Mouse (Mus musculus): Measurements from ENCODE around the gene Zmym5. TPM values are rescaled to one million over a fixed set of nuclear protein-coding genes. Genes with fewer than 3 reads are reported as not detected.
A peak's percentile ranks its signal among the peaks of the same experiment; 100 is the strongest.
"Not testable (repeated sequence)": the region's sequence is repeated elsewhere in the genome, so short reads cannot be mapped to it uniquely, and the experiment has no call there.

Gene Zmym5
- 10 to 100 TPM; 30.8 to 48.2 (median 40.5) TPM for total RNA-seq (2022)

DNA sequence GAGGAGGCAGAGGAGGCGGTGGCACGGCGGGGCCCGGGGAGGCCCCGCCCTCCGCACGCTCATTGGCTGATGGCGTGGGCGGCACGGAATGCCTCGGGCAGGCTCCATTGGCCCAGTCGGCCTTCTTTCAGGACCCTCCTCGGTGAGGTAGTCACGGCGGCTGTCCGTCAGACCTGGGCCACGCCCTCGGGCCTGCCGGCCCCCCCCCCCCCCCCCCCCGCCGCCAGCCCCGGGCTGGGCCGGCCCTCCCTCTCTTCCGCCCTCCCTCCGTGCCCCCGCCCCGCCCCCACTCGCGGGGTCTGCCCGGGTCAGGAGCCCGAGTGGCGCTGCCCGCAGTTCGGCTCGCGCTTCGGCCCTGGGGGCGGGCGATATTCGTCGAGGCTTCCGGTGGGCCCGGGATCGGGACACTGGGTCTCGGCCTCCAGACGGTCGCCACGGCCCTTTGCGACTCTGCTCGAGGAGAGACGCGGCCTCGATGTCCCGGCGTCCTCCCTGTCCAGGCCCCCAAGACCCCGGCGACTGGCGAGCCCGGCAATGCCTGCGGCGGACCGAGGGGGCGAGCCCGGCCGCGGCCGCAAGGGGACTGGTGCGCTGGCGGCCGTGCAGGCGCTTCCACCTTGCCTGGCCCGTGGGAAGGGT lies at the start of gene Zmym5:
Gene Zmym5 (minus strand): TSS at position 16 of the 639 bp plus-strand sequence.
- DNase-seq = peak; percentile 89

DNA sequence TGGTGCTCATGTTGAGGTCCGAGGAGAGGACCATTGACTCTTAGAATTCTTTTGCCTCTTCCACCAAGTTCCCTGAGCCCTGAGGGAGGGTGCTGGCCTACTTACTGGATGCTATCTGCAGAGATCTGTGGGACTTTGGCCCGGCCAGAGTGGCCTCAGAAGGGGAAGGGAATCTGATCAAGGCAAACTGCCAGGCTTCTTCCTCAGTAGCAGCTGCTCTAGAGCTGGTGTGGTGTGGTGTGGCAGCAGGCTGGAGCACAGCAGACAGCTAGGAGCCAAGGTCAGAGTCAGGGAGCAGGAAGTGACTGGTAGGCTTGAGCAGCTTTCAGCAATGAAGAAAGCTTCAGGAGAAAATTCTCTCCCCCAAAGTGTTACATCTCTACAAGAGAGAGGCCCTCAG lies 38.2 kb upstream of the Zmym5 start:
- DNase-seq = no peak

DNA sequence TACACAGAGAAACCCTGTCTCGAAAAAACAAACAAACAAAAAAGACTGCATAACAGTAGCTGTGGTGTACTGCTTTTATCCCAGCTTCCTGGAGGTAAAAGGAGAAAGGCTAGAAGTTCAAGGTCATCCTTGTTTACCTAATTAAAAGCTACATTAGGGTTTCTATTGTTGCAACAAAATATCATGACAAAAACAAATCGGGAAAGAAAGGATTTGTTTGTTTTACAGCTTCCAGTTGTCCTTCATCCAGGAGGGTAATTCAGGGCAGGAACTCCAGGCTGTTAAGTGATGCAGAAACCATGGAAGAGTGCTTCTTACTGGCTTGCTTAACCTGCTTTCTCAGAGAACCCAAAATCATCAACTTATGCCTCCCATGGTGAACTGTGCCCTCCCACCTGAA lies 36.8 kb upstream of the Zmym5 start:
- DNase-seq = no peak

DNA sequence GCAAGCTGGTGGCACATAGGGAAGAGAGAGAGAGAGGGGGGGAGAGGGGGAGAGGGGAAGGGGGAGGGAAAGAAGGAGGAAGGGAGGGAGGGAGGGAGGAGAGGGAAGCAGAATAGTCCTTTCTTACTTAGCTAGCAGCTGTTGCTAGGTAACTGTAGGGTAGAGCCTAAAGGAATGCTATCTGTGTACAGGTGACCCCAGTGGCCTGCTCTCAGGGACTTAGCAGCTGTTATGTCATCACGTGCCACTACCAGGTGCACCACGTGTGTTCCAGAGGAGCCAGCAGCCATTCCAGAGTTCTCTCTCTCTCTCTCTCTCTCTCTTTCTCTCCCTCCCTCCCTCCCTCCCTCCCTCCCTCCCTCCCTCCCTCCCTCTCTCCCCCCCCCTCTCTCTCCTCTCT lies 33.0 kb upstream of the Zmym5 start:
- DNase-seq = no peak

DNA sequence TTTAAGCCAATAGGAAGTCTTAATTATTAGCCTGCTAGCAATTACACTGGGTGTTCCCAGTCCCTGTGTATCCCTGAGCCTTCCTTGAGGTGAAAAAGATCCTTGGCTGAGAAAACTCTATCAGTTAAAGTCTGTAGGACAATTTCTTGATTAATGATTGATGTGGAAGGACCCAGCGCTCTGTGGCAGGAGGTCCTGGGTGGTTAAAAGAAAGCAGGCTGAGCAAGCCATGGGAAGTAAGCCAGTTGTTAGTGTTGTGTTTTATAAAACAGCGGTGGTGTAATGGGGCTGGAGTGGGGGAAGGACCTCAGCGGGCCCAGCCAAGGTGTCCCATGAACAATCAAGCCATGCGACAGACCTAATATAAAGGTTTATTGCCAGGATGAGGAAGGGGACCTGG lies 32.5 kb upstream of the Zmym5 start:
- no peak for DNase-seq

DNA sequence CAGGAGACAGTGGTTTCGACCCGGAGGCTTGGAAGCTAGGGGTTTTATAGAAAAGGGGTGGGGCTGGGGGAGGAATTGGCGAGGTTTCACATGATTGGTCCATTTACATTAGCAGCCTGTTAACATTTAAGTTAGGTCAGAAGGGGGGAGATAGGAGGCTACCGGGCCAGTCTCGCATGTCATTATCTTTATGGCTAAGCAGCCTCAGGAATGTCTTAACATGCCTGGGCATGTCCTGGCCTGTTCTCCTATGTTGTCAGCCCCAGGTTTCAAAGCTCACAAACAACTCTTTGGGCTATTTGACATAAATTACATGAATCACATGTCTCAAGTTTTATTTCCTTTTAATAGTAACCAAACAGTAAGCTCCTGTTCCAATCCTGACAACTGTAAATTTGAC lies 23.1 kb upstream of the Zmym5 start:
- DNase-seq = not testable (repeated sequence)

DNA sequence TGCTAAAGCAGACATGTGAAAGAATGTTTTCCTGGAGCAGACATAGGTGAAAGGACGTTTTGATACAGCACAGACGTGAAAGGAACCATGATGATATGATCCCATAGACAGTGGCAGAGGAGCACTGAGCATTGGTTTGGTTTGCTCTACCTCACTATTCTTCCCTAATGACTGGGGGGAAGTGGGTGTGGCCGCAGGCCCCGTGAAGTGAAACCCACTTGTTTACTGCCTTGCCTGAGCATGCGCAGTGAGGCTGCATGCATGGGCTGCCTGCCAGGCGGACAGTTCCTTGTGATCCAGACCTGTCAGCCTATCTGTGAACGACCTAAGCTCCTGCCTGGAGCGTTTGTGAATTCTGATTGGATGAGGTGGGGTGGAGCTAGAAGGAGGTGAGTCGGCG lies 21.7 kb upstream of the Zmym5 start:
- DNase-seq = not testable (repeated sequence)

DNA sequence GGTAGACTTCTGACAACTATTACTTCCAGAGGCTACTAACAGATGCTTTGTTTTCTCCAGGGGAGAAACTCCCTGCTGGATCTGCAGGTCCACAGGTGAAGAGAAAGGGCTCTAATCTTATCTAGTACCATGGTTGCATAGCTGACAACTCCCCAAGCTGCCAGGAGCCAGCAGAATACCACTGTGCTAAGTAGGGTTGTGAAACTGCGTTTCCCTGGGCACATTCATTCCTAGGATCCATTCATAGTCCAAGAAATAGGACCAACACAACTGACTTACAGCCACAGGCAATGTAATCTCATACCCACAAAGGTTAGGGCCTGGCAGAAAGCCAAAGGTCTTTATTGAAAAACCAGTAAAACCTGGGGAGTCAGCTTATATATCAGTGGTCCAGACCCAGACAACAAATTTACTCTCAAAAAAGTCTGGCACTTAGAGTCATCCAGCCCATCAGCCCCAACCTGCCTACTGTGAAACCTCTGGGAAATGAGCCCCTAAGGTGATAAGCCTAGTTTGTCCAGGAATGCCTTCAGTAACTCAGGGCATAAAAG lies 21.1 kb upstream of the Zmym5 start:
- no peak for DNase-seq

DNA sequence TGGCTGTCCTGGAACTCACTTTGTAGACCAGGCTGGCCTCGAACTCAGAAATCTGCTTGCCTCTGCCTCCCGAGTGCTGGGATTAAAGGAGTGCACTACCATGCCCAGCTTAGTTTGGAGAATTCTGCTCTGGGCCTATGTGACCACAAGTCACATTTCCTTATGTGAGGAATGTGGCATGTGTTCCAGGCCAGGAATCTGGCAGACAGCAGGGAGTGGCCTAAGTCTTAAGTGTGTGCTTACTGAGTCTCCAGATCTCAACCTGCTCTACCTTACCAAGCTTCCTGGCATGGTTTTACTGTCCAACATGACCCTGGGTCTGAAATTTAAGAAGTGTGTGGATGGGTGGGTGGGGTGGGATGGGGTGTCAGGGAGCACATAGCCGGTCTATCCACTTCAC lies 20.6 kb upstream of the Zmym5 start:
- DNase-seq = no peak

DNA sequence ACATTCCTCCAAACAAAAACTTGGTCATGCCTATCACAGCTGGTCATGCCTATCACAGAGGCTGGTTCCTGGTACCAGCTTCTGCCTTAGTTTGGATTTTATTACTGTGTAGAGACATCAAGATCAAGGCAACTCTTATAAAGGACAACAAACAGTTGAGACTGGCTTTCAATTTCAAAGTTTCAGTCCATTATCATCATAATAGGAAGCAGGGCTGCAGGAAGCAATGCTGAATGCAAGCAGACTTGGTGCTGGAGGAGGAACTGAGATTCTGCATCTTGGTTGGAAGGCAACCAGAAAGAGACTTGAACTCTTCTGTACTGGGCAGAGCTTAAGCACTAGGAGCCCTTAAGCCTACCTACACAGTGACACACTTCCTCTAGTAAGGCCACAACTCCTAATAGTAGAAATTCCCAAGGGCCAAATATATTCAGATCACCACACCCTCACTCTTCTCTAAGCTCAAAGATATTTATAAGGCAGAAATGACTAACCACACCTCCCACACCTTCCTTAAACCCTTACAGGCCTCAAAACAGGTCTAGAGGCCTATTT lies 19.1 kb upstream of the Zmym5 start:
- DNase-seq = no peak

DNA sequence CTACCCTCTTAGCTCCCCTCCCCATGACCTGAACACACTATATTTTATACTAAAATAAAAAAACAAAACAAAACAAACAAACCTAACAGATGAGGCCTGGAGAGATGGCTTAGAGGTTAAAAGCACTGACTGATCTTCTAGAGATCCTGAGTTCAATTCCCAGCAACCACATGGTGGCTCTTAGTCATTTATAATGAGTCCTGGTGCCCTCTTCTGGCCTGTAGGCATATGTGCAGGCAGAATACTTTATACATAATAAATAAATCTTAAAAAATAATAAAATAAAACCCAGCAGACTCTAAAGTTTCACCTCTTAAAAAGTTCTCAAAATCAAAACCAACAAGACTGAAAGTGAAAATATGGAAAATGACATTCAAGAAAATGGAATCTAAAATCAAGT lies 13.0 kb upstream of the Zmym5 start:
- no peak for DNase-seq

DNA sequence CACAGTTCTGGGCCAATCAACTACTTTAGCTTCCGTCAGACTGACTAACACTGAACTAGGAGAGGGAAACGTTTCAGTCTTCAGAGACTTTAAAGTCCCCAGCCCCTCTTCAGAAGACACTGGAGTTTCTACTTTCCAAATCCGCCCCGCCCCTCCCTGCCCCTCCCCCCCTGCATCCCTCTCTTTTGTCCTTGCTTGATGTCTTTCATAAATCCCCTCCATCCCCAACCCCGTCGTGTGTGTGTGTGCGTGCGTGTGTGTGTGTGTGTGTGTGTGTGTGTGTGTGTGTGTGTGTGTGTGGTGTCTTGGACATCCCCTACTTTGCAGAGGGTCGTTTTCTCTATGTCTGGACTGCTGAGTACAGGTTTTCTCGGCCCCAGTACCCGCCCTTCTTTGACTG lies 6.1 kb upstream of the Zmym5 start:
- no peak for DNase-seq

DNA sequence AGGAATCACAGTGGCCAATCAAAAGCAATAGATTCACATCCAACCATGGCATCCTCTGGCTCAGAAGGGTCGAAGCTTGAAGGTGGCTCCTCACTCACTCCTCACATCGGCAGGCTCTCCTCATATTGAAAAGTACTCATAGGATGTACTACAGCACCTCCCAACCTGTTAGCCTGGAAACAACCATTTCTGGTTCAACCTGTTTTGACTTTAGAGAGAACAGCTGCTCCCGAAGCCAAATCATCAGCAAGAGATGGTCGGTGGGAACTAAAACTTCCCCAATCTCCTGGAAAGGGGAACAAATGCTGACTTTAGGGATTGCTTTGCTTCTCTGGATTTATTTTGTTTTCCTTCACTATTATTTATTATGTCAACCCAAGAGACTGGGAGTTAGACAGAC lies 5.6 kb upstream of the Zmym5 start:
- DNase-seq = no peak

DNA sequence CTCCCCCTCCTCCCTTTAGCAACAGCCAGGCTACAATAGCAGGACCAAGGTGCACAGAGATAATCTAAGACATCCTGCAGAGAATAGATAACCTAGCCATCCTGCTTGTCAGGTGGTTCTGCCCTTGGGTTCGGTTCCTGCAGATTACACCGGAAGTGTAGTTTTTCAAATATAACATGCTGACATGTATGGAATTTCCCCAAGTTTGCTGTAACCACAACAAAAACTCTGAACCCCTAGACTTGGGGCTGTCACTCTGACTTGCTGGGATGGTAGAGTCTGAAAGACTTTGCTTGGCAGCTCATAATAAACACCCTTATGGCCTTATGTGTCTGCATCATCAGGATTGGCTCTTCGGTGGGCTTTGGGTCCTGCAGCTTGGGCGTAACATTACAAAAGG lies 5.0 kb upstream of the Zmym5 start:
- no peak for DNase-seq

DNA sequence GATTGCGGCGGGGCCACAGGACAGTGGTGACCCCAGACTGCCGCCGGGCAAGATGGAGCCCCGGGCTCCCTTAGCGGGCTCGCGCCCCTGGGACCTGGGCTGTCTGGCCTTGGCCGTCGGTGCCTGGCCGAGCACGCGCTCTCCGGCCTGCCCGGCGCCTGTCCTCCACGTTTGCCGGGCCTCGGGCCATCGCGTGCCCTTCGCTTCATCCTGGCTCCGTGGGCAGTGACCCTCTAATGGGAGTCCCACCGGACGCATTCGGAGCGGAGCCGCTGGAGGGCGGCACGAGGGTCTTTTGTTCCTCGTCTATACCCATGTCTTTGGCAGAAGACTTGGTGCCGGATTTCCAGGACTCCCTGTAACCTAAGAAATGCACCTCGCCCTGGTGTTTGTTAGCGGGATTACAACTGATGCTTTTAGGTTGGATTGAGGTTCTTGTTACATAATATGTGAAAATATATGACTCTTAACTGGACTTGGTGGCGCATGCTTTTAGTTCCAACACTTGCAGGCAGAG lies 1.1 kb upstream of the Zmym5 start:
- DNase-seq = peak; percentile 75

DNA sequence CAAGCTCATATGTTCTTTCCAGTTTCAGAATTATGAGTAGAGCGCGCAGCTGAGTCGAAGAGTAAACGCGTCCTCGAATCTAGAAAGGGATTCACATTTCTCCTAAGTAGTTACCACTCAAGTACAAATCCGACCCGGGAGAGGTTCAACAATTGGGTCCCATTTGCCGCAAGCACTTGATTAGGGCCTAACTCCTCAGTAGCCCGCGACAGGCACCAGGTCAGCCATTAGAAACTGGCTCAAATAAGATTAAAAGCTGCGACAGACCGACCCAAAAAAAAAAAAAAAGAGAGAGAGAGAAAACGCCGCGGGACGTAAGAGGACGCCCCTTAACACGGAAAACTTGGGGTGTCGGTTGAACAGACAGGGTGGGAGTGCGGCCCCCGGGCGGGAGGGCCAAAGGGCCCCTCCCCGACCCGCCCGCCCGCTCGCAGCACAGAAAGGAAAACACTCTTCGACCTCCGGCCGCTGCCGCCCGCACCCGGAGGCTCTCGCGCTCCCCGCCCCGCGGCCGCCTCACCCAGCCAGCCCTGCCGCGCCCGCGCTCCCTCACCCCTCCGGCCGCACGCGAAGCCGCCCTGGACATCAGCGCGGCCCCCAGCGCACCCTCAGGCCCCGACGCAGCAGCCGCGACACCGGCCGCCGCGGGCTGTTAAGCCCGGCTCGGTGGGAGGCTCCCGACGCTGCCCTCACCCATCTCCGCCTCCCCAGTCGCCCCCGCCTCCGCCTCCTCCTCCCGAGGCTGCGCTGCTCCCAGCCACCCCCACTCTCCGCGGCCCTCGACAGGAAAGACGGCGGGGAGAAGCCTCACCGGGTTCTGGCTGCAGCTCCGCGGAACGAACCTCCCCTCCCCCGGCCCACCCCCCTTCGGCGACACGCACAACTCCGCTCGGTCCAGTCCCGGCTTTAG lies 480 bp downstream of the Zmym5 start:
- DNase-seq = peak; percentile 26

DNA sequence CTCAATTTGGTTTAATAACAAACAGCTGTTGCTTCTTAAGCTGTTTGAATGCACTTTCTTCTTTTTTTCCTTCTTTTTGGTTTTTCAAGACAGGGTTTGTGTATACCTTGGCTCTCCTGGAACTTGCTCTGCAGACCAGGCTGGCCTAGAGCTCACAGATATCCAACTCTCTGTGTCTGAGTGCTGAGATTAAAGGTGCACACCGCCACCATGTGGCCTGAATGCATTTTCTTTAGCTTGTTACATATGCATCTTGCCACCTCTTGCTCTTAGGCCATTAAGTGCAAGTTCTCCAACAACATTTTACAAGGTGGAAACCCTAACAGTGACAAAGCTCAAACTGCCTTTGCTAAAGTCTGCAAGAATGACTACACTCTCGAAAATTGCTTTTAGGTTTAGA lies 18.3 kb downstream of the Zmym5 start:
- no peak for DNase-seq

DNA sequence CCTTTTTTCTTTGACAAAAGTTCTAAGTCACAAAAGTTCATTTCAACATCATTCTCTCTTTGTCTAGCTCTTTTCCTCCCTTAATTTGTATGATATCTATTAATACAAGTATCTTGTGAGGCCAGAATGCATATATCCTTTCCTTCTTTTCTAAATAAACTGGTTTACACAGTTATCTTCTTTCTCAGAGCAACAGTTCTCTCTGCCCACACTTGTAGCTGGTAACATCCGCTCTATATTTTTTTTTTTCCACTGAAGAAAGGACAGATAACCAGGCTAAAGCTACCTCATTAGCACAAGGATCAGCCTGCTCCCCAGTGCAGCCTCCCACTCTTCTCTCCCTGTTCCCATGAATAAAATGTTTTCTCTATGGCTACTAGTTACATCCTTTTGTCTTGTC lies 26.9 kb downstream of the Zmym5 start:
- no peak for DNase-seq

DNA sequence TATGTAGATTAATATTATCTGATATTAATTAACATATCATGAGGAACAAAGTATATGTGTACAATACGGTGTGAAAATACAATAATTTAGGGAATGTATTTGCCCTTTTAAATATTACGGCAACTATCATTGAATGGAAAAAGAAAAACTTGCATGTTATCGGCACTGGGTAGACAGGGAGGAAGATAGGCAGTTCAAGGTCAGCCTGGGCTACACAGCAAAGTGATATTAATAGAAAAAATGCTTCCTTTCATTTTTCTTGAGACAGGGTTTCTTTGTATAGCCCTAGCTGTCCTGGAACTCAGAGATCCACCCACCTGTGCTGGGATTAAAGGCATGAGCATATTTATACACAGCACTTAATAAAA lies 32.6 kb downstream of the Zmym5 start:
- no peak for DNase-seq

DNA sequence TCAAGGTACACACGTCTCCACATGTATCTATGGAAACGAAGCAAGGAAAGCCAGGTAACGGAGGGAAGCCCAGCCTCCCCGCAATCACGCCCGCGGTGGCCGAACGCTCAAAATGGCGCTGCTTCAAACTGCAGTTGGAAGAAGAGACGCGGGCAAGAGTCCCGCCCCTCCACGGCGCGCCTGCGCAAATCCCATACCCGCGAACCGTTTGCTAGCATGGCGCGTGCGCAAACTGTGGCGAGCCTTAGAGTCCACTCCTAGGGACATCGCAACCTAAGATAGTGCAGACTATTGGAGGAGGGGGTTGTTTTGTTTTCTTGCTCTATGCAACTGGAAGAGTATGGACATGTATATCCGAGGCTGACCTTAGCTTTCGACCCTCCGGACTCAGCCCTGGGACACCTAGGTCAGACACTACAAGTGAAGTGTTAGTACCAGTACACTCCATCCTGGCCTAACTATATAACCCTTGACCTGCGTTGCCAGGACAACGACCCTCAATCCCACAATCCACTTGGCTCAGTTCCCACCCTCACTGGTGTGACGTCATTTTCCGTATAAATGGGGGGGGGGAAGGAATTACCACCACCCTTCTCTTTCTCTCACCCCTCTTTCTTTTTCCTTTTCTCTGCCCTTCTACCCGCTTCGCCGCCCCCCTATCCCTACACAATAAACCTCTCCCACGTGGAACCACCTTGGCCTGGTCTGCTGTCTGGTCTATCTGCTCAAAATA lies 33.1 kb downstream of the Zmym5 start, which contains the start of gene Pspc1:
Gene Pspc1 (minus strand): TSS at position 117 of the 733 bp plus-strand sequence.
- peak; percentile 96 for DNase-seq

DNA sequence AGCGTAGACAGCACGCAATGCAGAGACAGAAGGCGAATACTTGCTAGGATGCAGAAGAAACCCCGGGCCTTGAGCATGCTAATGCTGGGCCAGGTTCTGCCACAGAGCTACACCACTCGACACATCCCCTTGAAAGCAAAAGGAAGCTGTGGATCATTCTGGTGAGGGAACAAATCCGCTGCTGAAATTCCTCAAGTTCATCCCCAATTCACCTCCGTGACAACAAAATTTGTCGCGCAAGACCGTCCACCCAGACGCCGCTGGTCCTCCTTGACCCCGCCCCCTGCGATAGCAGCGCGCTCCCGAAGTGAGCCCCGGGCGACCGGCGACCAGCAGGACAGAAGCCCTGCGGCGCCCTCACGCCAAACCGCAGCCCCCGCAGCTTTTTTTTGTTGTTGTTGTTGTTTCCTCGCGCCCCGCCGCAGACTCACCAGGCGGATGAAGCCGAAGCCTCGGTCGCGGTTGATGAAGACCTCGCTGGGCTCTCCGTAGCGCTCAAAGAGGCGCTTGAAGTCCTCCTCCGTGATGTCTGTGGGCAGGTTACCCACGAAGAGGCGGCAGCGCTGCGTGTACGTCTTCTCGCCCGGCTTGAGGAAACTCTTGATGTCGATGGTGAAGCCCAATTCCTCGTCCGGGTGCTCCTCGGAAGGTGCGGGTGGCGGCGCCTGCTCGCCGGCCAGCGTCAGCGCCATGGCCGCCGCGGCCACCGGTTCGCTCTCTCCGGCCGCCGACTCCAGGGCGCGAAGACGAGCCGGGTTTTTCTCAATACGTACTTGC lies 34.0 kb downstream of the Zmym5 start:
- peak; percentile 66 for DNase-seq

Measured in adrenal gland, adult 8-10 months (tissue).